ENCODE assay signal across 29 mouse cellular contexts in the genomic region with DNA sequence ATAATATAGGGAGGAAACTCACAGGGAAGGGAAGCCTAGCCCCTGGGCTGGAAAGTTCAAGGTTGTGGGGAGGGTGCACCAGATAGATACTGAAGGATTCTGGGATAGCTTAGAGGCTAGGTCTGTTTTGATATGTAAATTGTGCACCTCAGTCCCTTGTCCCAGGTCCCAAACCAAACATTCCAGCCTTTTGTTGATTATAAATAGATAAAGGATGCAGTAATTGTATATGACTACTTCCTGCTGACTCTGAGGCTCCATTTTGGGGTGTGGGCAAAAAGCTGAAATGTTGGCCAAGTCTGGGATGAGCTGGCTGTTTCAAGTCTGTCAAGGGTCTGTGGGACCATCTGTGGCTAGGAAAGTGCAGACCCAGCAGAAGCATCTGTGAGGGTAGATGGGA. TPM values are rescaled to one million over a fixed set of nuclear protein-coding genes. Genes with fewer than 3 reads are reported as not detected.
A peak's percentile ranks its signal among the peaks of the same experiment; 100 is the strongest.
DNase-seq lines count a peak whose midpoint lies in the region; ATAC-seq and TF ChIP-seq lines count a peak whose summit lies in the region.
"Had no signal": no experiment of that assay in that cellular context is flagged by ENCODE, and none has a peak within 500 bp of the region (broad histone marks: within the 10 kb centered on the region; RNA-seq: fewer than 3 reads in every experiment).

No protein-coding gene starts in this region.

- no peak overlapping the region for H3K4me3 ChIP-seq in forebrain, embryonic 10.5 days
- no peak overlapping the region for H3K4me3 ChIP-seq in forebrain, postnatal 0 days (ENCODE audit: low read depth, low read length)
- no peak overlapping the region for H3K4me3 ChIP-seq in heart, embryonic 10.5 days
- H3K4me3 ChIP-seq: embryonic facial prominence, embryonic 10.5 days; embryonic facial prominence, embryonic 12.5 days; forebrain, embryonic 12.5 days had no signal

- 0 out of 2 replicates have a peak overlapping the region, but pooled peaks have one; percentile 30 for H3K27ac ChIP-seq in forebrain, embryonic 10.5 days
- H3K27ac ChIP-seq in forebrain, postnatal 0 days (ENCODE audit: low read depth, low read length), result no peak overlapping the region
- H3K27ac ChIP-seq in heart, embryonic 10.5 days, result no peak overlapping the region
- H3K27ac ChIP-seq: embryonic facial prominence, embryonic 10.5 days; embryonic facial prominence, embryonic 12.5 days; forebrain, embryonic 12.5 days had no signal

- no peaks in the 10 kb centered on the region for H3K9me3 ChIP-seq in forebrain, embryonic 10.5 days
- no peaks in the 10 kb centered on the region for H3K9me3 ChIP-seq in forebrain, postnatal 0 days (ENCODE audit: low read length)
- no peaks in the 10 kb centered on the region for H3K9me3 ChIP-seq in heart, embryonic 10.5 days
- H3K9me3 ChIP-seq: embryonic facial prominence, embryonic 12.5 days; forebrain, embryonic 12.5 days; G1E had no signal

- no peaks in the 10 kb centered on the region for H3K27me3 ChIP-seq in forebrain, embryonic 10.5 days (ENCODE audit: poor library complexity, severe bottlenecking)
- no peaks in the 10 kb centered on the region for H3K27me3 ChIP-seq in forebrain, postnatal 0 days (ENCODE audit: insufficient read depth, low read length)
- H3K27me3 ChIP-seq in heart, embryonic 10.5 days (ENCODE audit: insufficient read depth, poor library complexity, severe bottlenecking), result no peaks in the 10 kb centered on the region
- H3K27me3 ChIP-seq: CH12.LX; embryonic facial prominence, embryonic 12.5 days had no signal

- intact Hi-C loops in heart, postnatal 36 days (cut with DNase I), result no loop called here

- no peak overlapping the region for H3K9ac ChIP-seq in forebrain, postnatal 0 days
- H3K9ac ChIP-seq: embryonic facial prominence, embryonic 12.5 days; forebrain, embryonic 12.5 days had no signal

- H3K4me1 ChIP-seq in forebrain, embryonic 10.5 days, result peaks cover 29% of the 10 kb centered on the region
- H3K4me1 ChIP-seq in forebrain, postnatal 0 days (ENCODE audit: insufficient read depth), result 0 out of 2 replicates have a peak, but pooled peaks cover 7% of the 10 kb centered on the region
- H3K4me1 ChIP-seq in heart, embryonic 10.5 days, result 0 out of 2 replicates have a peak, but pooled peaks cover 4% of the 10 kb centered on the region

- H3K4me2 ChIP-seq in forebrain, postnatal 0 days (ENCODE audit: low read depth), result no peak overlapping the region
- H3K4me2 ChIP-seq: embryonic facial prominence, embryonic 12.5 days; forebrain, embryonic 12.5 days had no signal

- TF ChIP-seq CTCF in forebrain, postnatal 0 days (IDR thresholded peaks at IDR 0.05; ENCODE audit: low read depth), result no peak

- no peaks in the 10 kb centered on the region for H3K36me3 ChIP-seq in forebrain, embryonic 10.5 days (replicated peaks)
- no peaks in the 10 kb centered on the region for H3K36me3 ChIP-seq in forebrain, postnatal 0 days (ENCODE audit: insufficient read depth)
- no peaks in the 10 kb centered on the region for H3K36me3 ChIP-seq in heart, embryonic 10.5 days
- H3K36me3 ChIP-seq: embryonic facial prominence, embryonic 10.5 days; embryonic facial prominence, embryonic 12.5 days; forebrain, embryonic 12.5 days; G1E had no signal

- DNase-seq in forebrain, embryonic 10.5 days (ENCODE audit: extremely low spot score, low spot score), result no peak
- DNase-seq in forebrain, postnatal 0 days, result no peak
- peak; percentile 36 for DNase-seq in heart, embryonic 10.5 days (ENCODE audit: low spot score)
- DNase-seq in heart, postnatal 36 days, result no peak
- DNase-seq in R1 (ENCODE audit: low read depth, low spot score), result peak; percentile 87
- DNase-seq in c-Kit-positive CD71-positive TER-119-positive erythroid progenitor cells, embryonic 14.5 days (ENCODE audit: low spot score), result no peak
- no peak for DNase-seq in thymus, postnatal 36 days
- DNase-seq: adrenal gland, adult 8-10 months; adrenal gland, postnatal 14 days; adrenal gland, postnatal 36 days; B cell, adult 2 months; cerebellum, adult 11 months; cerebellum, adult 18-20 months; cerebellum, adult 8-10 months; cerebellum, adult 9-11 months; cerebellum, postnatal 14 days; cerebellum, postnatal 36 days; embryo, embryonic 11 days had no signal

- no peak for ATAC-seq in forebrain, postnatal 0 days
- ATAC-seq: activated CD4-positive, CD25-positive, alpha-beta regulatory T cell, adult 4 months; CD4-positive, CD25-positive, alpha-beta regulatory T cell, adult 4 months; forebrain, embryonic 14.5 days; forebrain, embryonic 16.5 days; Patski had no signal

RNA-seq across cellular contexts. Expression of a gene that starts 9.4 kb away (rescaled TPM):
- polyA plus RNA-seq in forebrain, embryonic 10.5 days (2016; fragmentation: Nextera tagmentation; extraction: Ambion mirVana), result 25.9 TPM in 2 replicates
- 12.3 TPM in 2 replicates for total RNA-seq in forebrain, postnatal 0 days (2014; rRNA removed)
- 2.8 and 3.5 TPM in 2 replicates for polyA plus RNA-seq in forebrain, postnatal 0 days (2015; fragmentation: Nextera tagmentation; extraction: Ambion mirVana)
- 5.4 and 8.7 TPM in 2 replicates for polyA plus RNA-seq in heart, embryonic 10.5 days (2016; fragmentation: Nextera tagmentation; extraction: Ambion mirVana)
- 1 to 10 TPM; 4.8 to 5.9 TPM for total RNA-seq in heart, postnatal 36 days (2021)
- total RNA-seq: common myeloid progenitor, adult 5-6 weeks; G1E had no signal
- polyA plus RNA-seq: G1E had no signal

Comparison
In these comparisons a context has a peak if more than half of its experiments do, and no peak if none do; other contexts are left out.
1. DNase-seq: peak in heart, embryonic 10.5 days (single experiment) and R1 (single experiment); none in forebrain, embryonic 10.5 days (single experiment), forebrain, postnatal 0 days (single experiment), heart, postnatal 36 days (0 of 2), c-Kit-positive CD71-positive TER-119-positive erythroid progenitor cells, embryonic 14.5 days (single experiment) and thymus, postnatal 36 days (0 of 2).